Mouse (Mus musculus): ENCODE data around the gene Mgat4c.

DNA sequence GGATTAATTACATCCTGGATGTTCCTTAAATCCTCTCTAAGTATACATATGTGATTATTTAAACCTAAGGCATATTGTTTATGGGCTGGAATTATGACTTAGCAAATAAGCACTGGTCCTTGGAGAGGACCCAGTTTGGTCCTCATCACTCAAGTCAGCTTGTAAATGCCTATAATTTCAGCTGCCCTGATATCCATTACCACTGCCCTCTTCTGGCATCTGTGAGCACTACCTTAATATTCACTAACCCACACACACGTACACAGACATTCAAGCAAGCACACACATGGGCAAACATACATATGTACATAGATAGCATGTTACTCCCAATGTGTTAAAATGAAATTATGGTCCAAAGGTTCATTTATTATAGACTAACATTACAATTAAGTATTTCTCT, 474.6 kb downstream of the Mgat4c start:
- no peak for TF ChIP-seq CTCF (IDR thresholded peaks at IDR 0.05; ENCODE audit: low read depth)
- no peak for TF ChIP-seq EP300 (IDR thresholded peaks at IDR 0.05; ENCODE audit: low read depth)

All from heart, postnatal 0 days (tissue).